Mouse (Mus musculus) embryo, embryonic 10.5 days (tissue): ENCODE results near the gene Nup107.
"Not testable (repeated sequence)": the region's sequence is repeated elsewhere in the genome, so short reads cannot be mapped to it uniquely, and the experiment has no call there.

Experiments used
- DNase-seq: peaks from one replicate; pipeline ENCODE4 v3.0.0-alpha.2; 2015; ENCODE audit warnings: low spot score

Gene Nup107

DNA sequence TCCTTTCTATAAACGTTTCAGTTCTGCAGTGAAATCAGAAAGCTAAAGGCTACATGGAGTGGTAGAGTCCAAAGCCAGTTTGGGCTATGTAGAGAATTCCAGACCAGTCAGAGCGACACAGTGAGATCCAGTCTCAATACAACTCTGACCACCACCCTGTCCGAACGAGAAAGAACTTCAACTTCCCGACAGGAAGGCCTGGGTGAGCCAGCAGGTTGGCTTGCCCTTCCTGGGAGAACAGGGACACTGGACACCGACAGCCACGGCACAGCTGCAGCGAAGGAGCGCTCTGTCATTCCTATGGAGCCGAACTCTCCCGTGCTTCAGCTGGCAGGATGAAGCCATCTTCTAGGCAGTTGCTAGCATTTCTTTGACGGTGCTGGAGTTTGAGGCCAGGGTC is 57.1 kb downstream of the Nup107 start:
- DNase-seq, result not testable (repeated sequence)

DNA sequence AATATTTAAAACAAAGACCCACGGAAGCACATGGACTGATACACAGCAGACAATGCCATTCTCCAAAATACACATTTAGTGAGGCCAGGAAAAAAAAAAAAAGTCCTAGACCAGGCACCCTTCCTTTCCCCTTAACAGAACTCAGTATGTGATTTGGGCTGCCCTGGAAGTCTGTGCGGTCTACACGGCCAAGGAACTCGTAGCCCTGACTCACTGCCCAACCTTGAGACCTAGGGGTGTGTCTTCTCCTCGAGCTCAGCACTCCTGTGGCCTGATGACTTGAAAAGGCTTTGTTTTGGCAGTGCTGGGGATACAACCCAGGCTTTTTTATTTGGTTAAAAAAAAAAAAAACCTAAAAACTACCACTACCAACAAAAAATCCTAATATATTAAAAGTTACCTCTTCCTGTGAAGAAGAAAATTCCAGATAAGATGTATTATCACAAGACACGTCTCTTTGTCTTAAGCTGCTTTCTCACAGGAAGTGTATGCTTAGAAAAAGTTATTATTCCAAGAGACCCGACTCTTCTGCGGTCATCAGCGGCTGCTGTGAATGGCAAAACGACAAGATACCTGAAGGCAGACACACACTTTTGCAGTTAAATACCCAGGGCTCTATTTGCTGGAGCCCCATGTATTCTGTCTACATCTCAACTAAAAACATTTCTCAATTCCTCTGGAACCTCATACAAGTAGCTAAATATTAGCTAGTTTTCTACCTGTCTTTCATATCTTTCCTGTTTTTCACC is 58.2 kb downstream of the Nup107 start:
- DNase-seq, result not testable (repeated sequence)

DNA sequence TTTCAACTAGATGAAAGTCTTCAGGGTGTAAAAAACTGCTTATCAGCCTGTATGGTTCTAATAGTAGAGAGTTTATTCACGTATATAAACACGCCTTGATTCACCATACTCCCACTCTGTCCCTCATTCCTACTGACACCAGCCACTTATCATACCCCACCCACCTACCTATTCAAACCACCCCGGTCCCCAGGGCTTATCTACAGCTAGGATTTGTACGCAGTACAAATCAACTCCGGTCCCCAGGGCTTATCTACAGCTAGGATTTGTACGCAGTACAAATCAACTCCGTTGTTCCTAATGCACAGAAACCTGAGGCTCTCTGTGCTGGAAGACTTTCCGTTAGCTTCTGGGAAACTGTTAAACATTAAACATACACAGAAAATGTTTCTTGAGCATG is 58.9 kb downstream of the Nup107 start:
- DNase-seq, result not testable (repeated sequence)

DNA sequence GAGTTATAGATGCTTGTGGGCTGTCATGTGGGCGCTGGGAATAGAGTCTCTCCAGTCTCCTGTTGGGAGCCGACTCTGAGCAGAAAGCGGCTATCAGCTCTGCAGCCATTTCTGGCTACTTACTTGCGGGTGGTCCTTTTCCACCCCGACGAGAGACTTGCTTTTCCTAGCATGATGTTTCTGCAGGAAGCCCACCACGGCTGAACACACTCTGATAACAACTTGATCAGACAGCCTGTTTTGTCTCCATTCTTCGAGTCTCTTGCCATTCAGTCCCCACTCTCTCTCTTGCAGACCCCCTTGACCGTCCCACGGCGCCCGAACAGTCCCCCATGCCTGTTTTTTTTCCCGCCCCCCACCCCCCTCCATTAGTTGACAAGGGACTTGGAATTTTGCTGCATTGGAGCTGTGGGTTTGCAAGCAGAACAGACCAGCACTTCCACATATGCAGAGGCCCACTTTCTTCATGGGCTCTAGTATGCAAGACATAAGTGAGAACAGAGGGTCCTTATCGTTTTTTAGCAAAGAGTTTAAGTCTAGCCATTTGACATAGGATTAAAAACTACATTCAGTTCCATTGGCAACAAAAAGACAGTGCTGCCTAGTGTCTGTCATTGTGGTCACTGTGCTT is 59.4 kb downstream of the Nup107 start:
- no peak for DNase-seq

DNA sequence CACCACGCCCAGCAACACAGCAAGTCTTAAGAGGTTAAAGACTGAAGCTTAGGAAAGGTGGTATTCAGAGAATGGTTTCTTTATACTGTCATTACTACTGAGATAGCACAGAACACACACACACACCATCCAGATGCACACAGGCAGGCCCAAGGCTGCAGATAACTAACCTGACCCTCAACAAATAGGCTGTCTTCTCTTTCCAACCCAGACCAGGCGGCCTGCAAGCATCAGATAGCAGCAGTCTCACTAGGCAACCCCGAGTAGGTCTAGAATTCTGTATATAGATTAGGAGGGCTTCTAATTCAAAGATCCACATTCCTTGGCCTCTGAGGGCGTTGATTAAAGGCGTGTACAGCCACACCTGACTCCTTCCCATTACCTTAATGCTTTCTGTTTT is 60.3 kb downstream of the Nup107 start:
- no peak for DNase-seq

DNA sequence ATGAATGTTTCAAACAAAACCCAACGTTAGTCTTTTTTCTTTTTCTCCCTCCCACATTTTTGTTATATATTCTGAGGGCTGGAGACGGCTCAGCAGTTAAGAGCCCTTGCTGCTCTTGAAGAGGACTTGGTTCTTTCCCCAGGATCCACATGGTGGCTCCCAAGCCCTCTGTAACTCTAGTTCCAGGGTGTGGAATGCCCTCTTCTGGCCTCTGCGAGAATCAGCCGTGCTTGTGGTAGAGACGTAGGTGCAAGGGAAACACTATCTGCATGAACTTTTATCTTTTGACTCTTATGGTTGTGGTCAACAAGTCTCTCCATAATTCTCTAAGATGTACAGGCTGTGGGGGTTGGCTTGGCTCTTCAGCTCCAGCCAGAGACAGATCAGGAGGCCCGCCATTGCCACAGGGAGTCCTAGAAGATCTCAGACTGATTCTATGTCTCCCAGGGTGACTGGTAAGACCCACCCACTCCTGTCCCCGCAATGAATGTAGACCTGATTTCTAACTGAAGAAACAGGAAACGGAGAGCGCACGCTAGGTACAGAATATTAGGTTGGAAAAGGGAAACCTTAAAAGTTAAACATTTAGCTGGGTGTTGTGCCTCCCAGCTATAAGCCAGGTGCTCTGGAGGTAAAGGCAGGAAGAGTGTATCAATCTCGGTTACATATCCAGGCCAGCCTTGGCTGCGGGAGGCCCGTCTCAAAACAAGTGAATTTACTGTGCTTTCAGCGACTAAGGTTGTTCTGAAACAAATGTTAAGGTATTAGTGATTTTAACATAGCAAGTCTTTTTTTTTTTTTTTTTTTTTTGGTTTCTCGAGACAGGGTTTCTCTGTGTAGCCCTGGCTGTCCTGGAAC is 61.0 kb downstream of the Nup107 start:
- peak; percentile 63 for DNase-seq

DNA sequence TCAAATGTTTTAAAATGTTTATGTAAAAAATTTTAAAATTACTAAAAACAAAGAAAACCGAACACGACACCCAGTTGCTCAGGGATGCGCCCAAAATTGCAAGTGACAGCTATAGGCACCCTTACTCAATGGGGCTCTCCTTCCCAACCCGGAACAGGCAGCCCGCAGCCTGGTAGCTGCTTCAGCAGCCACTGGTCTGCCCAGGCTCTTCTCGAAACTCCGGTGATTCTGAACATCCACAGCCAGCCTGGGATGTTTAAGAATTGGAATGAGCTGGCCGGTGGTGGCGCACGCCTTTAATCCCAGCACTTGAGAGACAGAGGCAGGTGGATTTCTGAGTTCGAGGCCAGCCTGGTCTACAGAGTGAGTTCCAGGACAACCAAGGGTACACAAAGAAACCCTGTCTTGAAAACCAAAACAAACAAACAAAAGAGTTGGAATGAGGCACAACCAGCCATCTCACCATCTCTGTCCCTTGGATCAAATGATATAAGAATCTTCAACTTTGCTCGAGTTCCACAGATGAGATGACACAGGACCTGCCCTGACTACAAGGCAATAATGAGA is 61.8 kb downstream of the Nup107 start:
- no peak for DNase-seq

DNA sequence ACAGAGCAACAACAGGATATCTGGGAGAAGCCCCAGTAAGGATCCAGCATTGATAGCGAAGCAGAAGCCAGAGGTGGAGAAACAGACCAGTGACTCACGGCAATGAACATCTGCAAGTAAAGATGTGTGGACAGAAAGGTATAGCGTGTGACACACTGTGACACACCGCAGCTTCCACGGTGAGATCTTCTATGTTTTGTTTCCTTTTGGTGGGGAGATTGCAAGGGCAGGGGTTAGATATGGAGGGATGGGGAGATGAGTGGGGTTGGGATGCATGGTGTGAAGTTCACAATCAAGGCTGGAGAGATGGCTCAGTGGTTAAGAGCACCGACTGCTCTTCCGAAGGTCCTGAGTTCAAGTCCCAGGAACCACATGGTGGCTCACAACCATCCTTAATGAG is 62.4 kb downstream of the Nup107 start:
- no peak for DNase-seq

DNA sequence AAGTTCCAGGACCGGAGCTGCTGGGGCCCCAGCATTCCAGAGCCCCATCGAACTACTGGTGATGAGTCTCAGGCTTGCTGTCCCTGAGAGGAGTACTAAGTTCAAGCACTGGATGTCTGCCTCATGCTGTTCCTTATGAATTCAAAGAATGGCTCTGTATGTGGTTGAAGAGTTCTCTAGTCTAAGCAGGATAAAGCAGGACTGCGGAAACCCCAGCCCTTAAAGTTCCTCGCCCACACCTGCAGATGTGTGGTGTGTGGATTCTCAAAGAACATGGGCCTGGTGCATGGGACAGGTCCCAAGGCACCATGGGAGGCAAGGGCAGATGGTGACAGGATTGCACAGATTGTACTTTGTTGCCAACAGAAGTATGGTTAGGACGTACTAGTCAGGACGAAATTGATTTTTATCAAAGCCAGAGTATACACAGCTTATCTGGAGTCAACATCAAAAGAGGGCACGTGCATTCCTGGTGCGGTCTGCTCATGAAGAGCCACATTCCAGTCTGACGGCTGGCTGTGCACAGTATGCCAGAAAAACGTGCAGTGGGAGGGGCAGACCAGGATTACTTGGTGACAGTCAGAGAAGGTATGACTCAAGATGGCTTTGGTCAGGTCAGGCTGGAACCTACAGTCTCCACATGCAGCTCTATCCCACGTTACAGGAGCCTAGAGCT is 63.2 kb downstream of the Nup107 start:
- DNase-seq, result no peak

DNA sequence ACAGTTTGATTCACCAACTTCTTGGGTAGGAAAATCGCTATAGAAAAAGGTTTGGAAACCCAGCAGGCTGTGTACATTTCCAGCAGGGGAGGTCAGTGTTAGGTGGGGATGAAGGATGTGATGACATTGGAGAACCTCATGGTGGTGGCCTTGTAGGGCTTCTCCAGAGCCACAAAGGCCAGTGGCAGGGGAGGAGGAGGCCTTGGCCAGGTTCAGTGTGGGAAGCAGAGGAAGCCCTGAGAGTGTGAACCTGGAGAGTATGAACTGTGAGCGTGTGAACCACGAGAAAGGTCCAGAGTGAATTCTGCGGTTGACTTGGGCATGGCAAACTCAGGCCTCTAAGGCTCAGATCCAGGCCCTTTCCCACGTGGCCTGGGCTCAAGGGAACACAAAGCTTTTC is 63.9 kb downstream of the Nup107 start:
- no peak for DNase-seq

DNA sequence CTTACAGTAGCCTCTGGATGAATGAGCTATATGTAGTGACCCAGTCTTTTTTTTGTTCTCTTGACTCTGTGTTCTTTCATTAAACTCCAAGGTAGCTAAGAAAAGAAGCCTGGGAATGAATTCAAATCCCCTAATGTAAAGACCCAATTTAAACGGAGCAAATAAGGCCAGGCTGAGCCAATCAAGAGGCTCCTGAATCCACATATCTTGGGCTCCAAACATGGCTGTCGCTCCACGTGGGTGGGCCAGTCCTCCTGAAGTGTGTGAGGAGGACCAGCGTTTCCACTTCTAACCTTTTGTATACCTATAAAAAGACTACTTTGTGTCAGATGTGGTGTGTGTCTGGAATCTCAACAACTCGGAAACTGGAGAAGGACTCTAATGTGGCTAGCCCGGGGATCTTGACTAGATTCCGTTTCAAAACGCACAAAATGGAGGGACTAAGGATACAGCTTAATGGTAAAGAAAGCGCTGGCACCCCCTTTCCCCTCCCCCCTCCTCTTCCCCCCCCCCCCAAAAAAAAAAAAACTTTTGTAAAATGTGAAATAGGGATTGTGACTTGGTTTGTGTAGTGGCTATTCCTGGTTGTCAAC is 64.9 kb downstream of the Nup107 start:
- no peak for DNase-seq

DNA sequence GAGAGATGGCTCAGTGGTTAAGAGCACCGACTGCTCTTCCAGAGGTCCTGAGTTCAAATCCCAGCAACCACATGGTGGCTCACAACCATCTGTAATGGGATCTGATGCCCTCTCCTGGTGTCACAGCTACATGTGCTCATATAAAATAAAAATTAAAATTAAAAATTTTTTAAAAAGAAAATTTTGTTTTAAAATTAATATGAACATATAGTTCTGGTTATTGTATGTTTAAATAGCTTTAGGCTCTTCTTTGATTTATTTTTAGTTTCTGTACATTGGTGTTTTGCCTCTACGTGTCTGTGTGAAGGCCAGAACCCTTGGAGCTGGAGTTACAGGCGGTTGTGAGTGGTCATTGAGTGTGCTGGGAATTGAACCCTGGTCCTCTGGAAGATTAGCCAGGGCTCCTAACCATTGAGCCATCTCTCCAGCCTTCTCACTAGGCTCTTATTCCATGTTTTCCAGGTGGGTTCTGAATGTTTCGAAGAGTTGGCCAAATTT is 65.6 kb downstream of the Nup107 start:
- DNase-seq, result no peak

DNA sequence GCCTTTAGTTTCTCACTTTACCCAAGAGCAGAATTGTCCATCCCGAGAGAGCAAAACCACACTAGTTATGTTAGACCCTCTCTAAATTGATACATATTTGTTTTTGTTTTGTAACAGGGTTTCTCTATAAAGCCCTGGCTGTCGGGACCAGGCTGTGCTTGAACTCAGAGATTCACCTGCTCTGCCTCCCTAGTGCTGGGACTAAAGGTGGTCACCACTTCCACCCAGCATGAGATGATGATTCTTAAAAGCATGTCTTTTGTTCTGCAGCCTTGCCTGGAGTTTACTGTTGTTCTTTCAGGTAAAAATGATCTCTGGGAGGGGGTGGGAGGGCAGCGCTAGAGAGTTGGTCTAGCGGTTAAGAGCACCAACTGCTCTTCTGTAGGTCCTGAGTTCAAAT is 66.2 kb downstream of the Nup107 start:
- DNase-seq, result no peak

DNA sequence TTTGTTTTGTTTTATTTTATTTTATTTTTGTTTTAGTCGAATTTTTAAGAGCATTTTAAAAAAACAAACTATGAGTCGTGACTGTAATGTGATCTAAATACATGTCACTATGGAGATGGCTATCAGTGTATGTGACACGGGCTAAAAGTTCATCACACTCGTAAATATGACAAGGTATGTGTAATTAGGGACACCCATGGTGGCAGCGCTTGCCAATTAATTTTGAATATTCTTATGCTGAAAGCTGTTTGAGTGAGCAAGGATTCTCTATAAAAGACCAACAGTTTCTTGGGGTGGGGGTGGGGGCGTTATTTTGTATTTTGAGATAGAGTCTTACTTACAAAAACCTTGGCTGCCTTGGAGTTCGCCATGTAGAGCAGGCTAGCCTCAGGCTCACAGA is 66.8 kb downstream of the Nup107 start:
- DNase-seq, result no peak

DNA sequence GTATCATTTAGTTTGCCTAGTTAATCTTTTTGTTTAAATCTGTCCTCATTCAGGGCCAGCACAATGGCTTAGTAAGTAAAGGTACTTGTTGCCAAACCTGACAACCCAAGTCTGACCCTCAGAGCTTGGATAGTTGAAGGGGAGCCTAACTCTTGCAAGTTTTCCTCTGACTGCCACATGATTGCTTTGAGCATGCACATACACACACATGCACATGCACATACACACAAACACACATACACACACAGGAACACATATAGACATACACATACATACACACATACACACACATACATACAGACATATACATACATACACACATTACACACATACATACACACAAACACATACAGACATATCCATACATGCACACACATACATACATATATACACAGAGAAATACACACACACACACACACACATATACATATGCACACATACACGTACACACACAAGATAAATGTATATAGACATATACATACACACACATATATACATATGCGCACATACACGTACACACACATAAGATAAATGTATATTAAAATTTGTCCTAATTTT is 67.6 kb downstream of the Nup107 start:
- no peak for DNase-seq

DNA sequence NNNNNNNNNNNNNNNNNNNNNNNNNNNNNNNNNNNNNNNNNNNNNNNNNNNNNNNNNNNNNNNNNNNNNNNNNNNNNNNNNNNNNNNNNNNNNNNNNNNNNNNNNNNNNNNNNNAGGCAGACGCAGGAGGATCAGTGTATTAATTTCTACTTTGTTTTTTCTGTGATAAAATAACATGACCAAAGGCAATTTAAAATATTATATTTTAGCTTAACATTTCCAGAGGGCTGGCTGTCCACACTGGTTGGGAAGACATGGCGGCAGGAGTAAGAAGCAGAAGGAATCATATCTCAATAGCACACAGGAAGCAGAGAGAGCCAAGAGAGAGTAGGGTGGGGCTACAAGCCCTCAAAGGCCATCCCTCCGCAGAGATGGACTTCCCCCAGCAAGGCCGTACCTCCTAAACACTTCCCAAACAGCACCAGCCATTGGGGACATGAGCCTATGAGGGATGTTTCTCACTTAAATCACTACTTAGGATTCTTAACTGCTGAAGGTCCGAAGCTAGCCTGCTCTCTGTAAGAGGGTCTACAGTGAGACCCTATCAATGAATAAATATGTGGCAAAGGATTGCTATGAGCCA is 68.3 kb downstream of the Nup107 start:
- DNase-seq, result no peak

DNA sequence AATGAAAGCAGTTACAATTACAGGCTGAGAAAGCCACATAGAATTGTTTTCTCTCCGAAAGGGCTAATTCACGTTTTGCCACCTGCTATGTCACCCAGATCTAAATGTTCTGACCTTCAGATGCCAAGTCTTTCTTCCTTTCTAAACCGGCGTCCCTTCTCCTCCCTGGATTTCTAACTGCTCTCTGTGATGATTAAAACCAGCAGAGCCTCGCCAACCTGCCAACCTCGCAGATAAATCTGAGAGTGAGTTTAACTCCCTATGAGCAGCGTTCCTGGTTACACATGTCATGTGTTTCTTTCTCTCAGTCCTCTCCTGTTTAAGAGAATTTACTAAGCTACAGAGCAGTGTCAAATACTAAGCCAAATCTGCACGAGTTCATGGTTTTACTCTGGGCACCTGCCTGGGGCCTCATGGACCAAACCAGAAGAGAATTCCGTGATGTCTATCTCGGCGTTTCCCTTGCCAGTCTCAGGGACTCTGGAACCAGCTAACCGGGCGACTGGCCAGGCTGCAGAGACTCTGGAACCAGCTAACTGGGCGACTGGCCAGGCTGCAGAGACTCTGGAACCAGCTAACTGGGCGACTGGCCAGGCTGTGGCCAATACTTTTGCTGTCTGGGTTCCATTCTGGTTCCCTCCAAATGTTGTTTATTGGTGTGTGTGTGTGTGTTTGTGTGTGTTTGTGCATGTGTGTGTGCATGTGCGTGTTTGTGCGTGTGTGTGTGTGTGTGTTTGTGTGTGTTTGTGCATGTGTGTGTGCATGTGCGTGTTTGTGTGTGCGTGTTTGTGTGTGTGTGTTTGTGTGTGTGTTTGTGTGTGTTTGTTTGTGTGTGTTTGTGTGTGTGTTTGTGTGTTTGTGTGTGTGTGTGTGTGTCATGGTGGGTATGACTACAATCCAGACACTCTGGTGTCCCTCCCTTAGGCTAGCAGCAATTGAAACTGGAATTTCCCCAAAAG is 74.1 kb downstream of the Nup107 start:
- no peak for DNase-seq

DNA sequence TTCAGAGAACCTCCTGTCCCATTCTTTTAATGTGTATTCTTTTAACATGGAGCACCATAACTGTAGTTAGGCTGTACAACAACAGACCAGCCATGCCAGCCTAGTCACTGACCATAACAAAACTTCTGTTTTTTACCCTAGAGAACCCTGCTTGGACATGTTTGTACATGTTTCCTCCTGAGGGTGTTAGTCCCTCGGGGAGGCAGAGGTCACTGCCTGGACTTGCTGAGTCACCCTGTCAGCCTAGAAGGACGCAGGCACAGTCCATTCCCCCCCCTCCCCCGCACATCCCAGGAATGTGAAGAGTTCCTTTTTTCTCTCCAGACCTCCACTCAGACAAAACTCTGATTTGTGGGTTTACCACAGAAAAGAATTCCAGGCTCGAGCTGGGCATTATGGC is 74.9 kb downstream of the Nup107 start:
- peak; percentile 78 for DNase-seq

DNA sequence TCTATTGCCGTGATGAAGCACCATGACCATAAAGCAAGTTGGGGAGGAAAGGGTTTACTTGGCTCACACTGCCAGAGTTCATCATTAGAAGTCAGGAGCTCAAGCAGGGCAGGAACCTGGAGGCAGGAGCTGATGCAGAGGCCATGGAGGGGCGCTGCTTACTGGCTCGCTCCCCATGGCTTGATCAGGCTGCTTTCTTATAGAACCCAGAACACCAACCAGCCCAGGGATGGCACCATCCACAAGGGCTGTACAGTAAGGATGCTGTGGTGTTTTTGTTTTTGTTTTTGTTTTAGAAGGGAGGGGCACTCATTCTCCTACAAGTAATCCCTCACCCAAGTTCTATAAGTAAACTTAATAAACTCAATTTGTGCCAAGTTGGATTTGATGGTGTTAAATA is 75.8 kb downstream of the Nup107 start:
- no peak for DNase-seq

DNA sequence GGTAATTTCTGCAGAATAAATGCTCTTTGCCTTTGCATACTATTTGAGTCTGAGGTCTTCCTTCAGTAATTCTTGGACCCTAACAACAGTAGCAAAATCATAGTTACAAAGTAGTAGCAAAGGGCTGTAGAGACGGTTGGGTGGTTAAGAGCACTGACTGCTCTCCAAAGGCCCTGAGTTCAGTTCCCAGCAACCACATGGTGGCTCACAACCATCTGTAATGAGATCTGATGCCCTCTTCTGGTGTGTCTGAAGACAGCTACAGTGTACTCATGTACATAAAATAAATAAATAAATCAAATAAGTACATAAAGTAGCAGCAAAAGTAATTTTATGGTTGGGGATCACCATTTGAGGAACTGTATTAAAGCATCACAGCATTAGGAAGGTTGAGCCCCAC is 76.9 kb downstream of the Nup107 start:
- DNase-seq, result not testable (repeated sequence)
